ENCODE assay signal across 9 mouse cellular contexts in the genomic region with DNA sequence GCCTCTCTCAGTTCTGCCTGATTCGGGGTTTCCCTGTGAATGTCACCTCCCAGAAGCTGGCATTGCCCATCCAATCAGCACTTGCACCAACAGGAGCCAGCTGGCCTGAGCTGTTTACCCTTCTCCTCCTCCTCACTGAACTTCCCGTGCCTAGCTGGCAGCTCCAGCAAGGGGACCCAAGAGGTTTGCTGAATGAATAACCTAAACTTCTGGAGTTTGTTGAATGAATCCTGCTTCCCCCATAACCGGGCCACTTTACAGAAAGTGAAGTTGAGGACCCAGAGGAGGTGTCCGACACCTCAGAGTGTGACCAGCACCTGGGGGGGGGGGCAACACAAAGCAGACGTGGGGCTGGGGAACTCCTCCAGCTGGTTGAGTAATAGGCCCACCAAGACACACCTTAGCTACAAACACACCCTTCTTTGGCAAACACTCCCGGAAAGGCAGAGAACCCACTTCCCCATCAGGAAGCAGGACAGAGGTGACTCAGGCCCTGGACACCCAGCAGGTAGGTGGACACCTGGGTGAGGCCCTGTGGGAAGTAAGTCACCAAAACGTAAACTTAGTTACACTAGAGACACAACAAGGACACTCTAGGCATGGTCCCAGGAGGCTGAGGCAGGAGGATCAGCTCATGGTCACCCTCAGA. TPM values are rescaled to one million over a fixed set of nuclear protein-coding genes. Genes with fewer than 3 reads are reported as not detected.
DNase-seq lines count a peak whose midpoint lies in the region; ATAC-seq and TF ChIP-seq lines count a peak whose summit lies in the region.
"Had no signal": no experiment of that assay in that cellular context is flagged by ENCODE, and none has a peak within 500 bp of the region (broad histone marks: within the 10 kb centered on the region; RNA-seq: fewer than 3 reads in every experiment).

No protein-coding gene starts in this region.

- H3K27ac ChIP-seq in heart, embryonic 12.5 days (ENCODE audit: poor library complexity, severe bottlenecking), result no peak overlapping the region
- peak overlapping the region; percentile 69 for H3K27ac ChIP-seq in MEL (ENCODE audit: control insufficient read depth, low read depth, low read length)
- no peak overlapping the region for H3K27ac ChIP-seq in forebrain, embryonic 15.5 days (replicated peaks)
- H3K27ac ChIP-seq in lung, embryonic 16.5 days (ENCODE audit: low read length), result no peak overlapping the region

- H3K36me3 ChIP-seq in heart, embryonic 12.5 days, result peaks cover 29% of the 10 kb centered on the region
- H3K36me3 ChIP-seq in MEL (ENCODE audit: control insufficient read depth in 1 of 2, insufficient read depth in 2 of 2, low read length in 2 of 2), result peaks cover 0 to 7% of the 10 kb centered on the region in 2 experiments; a peak in 2 of 4 replicates
- peaks cover 16% of the 10 kb centered on the region for H3K36me3 ChIP-seq in forebrain, embryonic 15.5 days
- peaks cover 17% of the 10 kb centered on the region for H3K36me3 ChIP-seq in lung, embryonic 16.5 days (ENCODE audit: control insufficient read depth, insufficient read depth, low read length)

- no peak overlapping the region for H3K4me3 ChIP-seq in heart, embryonic 12.5 days
- peak overlapping the region; percentile 14 to 39 for H3K4me3 ChIP-seq in MEL (ENCODE audit: control insufficient read depth in 1 of 2, insufficient read depth in 1 of 2, low read depth in 2 of 2, low read length in 2 of 2)
- no peak overlapping the region for H3K4me3 ChIP-seq in forebrain, embryonic 15.5 days
- no peak overlapping the region for H3K4me3 ChIP-seq in lung, embryonic 16.5 days (ENCODE audit: low read length)

- TF ChIP-seq RAD21 in MEL (IDR thresholded peaks at IDR 0.05; ENCODE audit: low read depth, low read length), result no peak

- H3K4me1 ChIP-seq in heart, embryonic 12.5 days (replicated peaks), result peaks cover 45% of the 10 kb centered on the region
- H3K4me1 ChIP-seq in MEL (ENCODE audit: control insufficient read depth in 1 of 2, insufficient read depth in 2 of 2, low read length in 2 of 2), result peaks cover 15 to 23% of the 10 kb centered on the region in 2 experiments
- H3K4me1 ChIP-seq in forebrain, embryonic 15.5 days, result peaks cover 35% of the 10 kb centered on the region
- H3K4me1 ChIP-seq in lung, embryonic 16.5 days (replicated peaks; ENCODE audit: control insufficient read depth, insufficient read depth, low read length), result peaks cover 25% of the 10 kb centered on the region

- WGBS in heart, embryonic 12.5 days, result 64% methylated on average over 7 of the region's 7 CpGs
- WGBS in forebrain, embryonic 15.5 days, result 66% methylated on average over 7 of the region's 7 CpGs
- 54% methylated on average over 6 of the region's 7 CpGs for WGBS in lung, embryonic 16.5 days

- H3K9ac ChIP-seq in heart, embryonic 12.5 days, result peak overlapping the region; percentile 30
- H3K9ac ChIP-seq in MEL (ENCODE audit: control insufficient read depth, low read depth, low read length, poor library complexity, severe bottlenecking), result peak overlapping the region; percentile 24
- H3K9ac ChIP-seq in forebrain, embryonic 15.5 days (replicated peaks), result 0 out of 2 replicates have a peak overlapping the region, but pooled peaks have one; percentile 15
- peak overlapping the region; percentile 32 for H3K9ac ChIP-seq in lung, embryonic 16.5 days (ENCODE audit: low read length)

- no peak for ATAC-seq in heart, embryonic 12.5 days (ENCODE audit: insufficient number of reproducible peaks, low FRiP score)
- ATAC-seq in forebrain, embryonic 15.5 days (replicated peaks), result no peak
- ATAC-seq in lung, embryonic 16.5 days (ENCODE audit: low read depth), result no peak
- ATAC-seq in inflammation-experienced regulatory T-cells, adult 6 months, result no peak

- H3K27me3 ChIP-seq in heart, embryonic 12.5 days (replicated peaks), result peaks cover 29% of the 10 kb centered on the region
- H3K27me3 ChIP-seq in MEL (ENCODE audit: control insufficient read depth in 1 of 2, insufficient read depth in 2 of 2, low read length in 2 of 2), result no peaks in the 10 kb centered on the region
- peaks cover 28% of the 10 kb centered on the region for H3K27me3 ChIP-seq in forebrain, embryonic 15.5 days
- H3K27me3 ChIP-seq in lung, embryonic 16.5 days (ENCODE audit: control insufficient read depth, insufficient read depth, low read depth, low read length), result peaks cover 26% of the 10 kb centered on the region

- no peaks in the 10 kb centered on the region for H3K9me3 ChIP-seq in heart, embryonic 12.5 days (replicated peaks)
- no peaks in the 10 kb centered on the region for H3K9me3 ChIP-seq in MEL (replicated peaks; ENCODE audit: insufficient read depth, low read length)
- H3K9me3 ChIP-seq in forebrain, embryonic 15.5 days, result no peaks in the 10 kb centered on the region
- no peaks in the 10 kb centered on the region for H3K9me3 ChIP-seq in lung, embryonic 16.5 days (ENCODE audit: control insufficient read depth, low read length)

- no peak for DNase-seq in heart, postnatal 4 days
- peak; percentile 33 for DNase-seq in MEL (ENCODE audit: low read depth, low spot score)
- no peak for DNase-seq in right cerebral cortex, postnatal 10 days (ENCODE audit: low spot score in 2 of 2)
- DNase-seq in left cerebral cortex, adult 8-10 months (ENCODE audit: low spot score in 2 of 2), result no peak
- DNase-seq: thymus, postnatal 25 days had no signal

- no peak for TF ChIP-seq POLR2A in MEL (IDR thresholded peaks at IDR 0.05; ENCODE audit: control insufficient read depth in 1 of 2, insufficient read depth in 1 of 2, low read depth in 1 of 2, low read length in 2 of 2, poor library complexity in 1 of 2)

- peak in 1 of 2 experiments; percentile 25; a peak in 1 of 4 replicates for TF ChIP-seq EP300 in MEL (IDR thresholded peaks at IDR 0.05; ENCODE audit: low read depth in 1 of 2, low read length in 2 of 2)

- H3K4me2 ChIP-seq in heart, embryonic 12.5 days, result peak overlapping the region; percentile 97
- peak overlapping the region; percentile 6; the same call in 1 of the 2 replicates for H3K4me2 ChIP-seq in forebrain, embryonic 15.5 days (replicated peaks)
- 0 out of 2 replicates have a peak overlapping the region, but pooled peaks have one; percentile 81 for H3K4me2 ChIP-seq in lung, embryonic 16.5 days (ENCODE audit: low read depth, low read length)

- no peak for TF ChIP-seq CTCF in MEL (IDR thresholded peaks at IDR 0.05 in 2 of 3, conservative IDR thresholded peaks at IDR 0.05 in 1 of 3; ENCODE audit: control insufficient read depth in 1 of 3, insufficient read depth in 1 of 3, low read depth in 2 of 3, low read length in 3 of 3, poor library complexity in 1 of 3, severe bottlenecking in 1 of 3)

- peaks cover 21% of the 10 kb centered on the region for H3K79me2 ChIP-seq in MEL (ENCODE audit: control insufficient read depth, insufficient read depth, low read length, poor library complexity)

RNA-seq across cellular contexts. Expression of a gene that starts 1.7 kb away (rescaled TPM):
- 0.45 and 0.55 TPM in 2 replicates for polyA plus RNA-seq in heart, embryonic 12.5 days (2016; fragmentation: Nextera tagmentation; extraction: Ambion mirVana)
- under 1 TPM; 0.25 to 0.33 TPM for total RNA-seq in heart, postnatal 4 days (2021)
- total RNA-seq in MEL (2012; rRNA removed), result 9.1 and 10.8 TPM in 2 replicates
- 10 to 100 TPM in 1 of 2 experiments, not detected in 1; 23.5 TPM for polyA plus RNA-seq in MEL (2012; ENCODE audit: insufficient read depth in 1 of 2, insufficient read length in 2 of 2, low read depth in 1 of 2, low replicate concordance in 2 of 2, missing spikeins in 1 of 2)
- 2.2 and 2.7 TPM in 2 replicates for polyA plus RNA-seq in forebrain, embryonic 15.5 days (2015; fragmentation: Nextera tagmentation; extraction: Ambion mirVana)
- polyA plus RNA-seq in lung, embryonic 16.5 days (2015; fragmentation: Nextera tagmentation; extraction: Ambion mirVana), result 1.0 and 1.1 TPM in 2 replicates
- polyA plus RNA-seq in inflammation-experienced regulatory T-cells, adult 6 months (2017; shearing (Covaris generic)), result not detected
- total RNA-seq in left cerebral cortex, adult 8-10 months (2022), result 1 to 10 TPM; 5.8 to 8.3 (median 6.4) TPM

RNA-seq across cellular contexts. Expression of a gene that starts 4.4 kb away (rescaled TPM):
- polyA plus RNA-seq in heart, embryonic 12.5 days (2016; fragmentation: Nextera tagmentation; extraction: Ambion mirVana), result 16.8 and 19.3 TPM in 2 replicates
- not detected for total RNA-seq in heart, postnatal 4 days (2021)
- 5.2 and 10.2 TPM in 2 replicates for total RNA-seq in MEL (2012; rRNA removed)
- polyA plus RNA-seq in MEL (2012; ENCODE audit: insufficient read depth in 1 of 2, insufficient read length in 2 of 2, low read depth in 1 of 2, low replicate concordance in 2 of 2, missing spikeins in 1 of 2), result 1 to 10 TPM in 1 of 2 experiments, not detected in 1; 4.5 TPM
- 10.4 and 21.1 TPM in 2 replicates for polyA plus RNA-seq in forebrain, embryonic 15.5 days (2015; fragmentation: Nextera tagmentation; extraction: Ambion mirVana)
- polyA plus RNA-seq in lung, embryonic 16.5 days (2015; fragmentation: Nextera tagmentation; extraction: Ambion mirVana), result 12.8 TPM in 1 of 2 replicates, not detected in the other
- 1 to 10 TPM in 1 of 3 experiments, not detected in 2; 5.5 TPM for polyA plus RNA-seq in inflammation-experienced regulatory T-cells, adult 6 months (2017; shearing (Covaris generic))
- total RNA-seq in left cerebral cortex, adult 8-10 months (2022), result not detected

RNA-seq across cellular contexts. Expression of a gene that starts 5.9 kb away (rescaled TPM):
- polyA plus RNA-seq in heart, embryonic 12.5 days (2016; fragmentation: Nextera tagmentation; extraction: Ambion mirVana), result 92.8 and 97.3 TPM in 2 replicates
- total RNA-seq in heart, postnatal 4 days (2021), result 100 to 1,000 TPM in 1 of 2 experiments, 10 to 100 TPM in 1; 91.0 to 100 TPM
- 22.7 and 29.1 TPM in 2 replicates for total RNA-seq in MEL (2012; rRNA removed)
- 100 to 1,000 TPM in 1 of 2 experiments, not detected in 1; 105 TPM for polyA plus RNA-seq in MEL (2012; ENCODE audit: insufficient read depth in 1 of 2, insufficient read length in 2 of 2, low read depth in 1 of 2, low replicate concordance in 2 of 2, missing spikeins in 1 of 2)
- polyA plus RNA-seq in forebrain, embryonic 15.5 days (2015; fragmentation: Nextera tagmentation; extraction: Ambion mirVana), result 272 and 277 TPM in 2 replicates
- polyA plus RNA-seq in lung, embryonic 16.5 days (2015; fragmentation: Nextera tagmentation; extraction: Ambion mirVana), result 151 and 155 TPM in 2 replicates
- polyA plus RNA-seq in inflammation-experienced regulatory T-cells, adult 6 months (2017; shearing (Covaris generic)), result 100 to 1,000 TPM in 1 of 3 experiments, 10 to 100 TPM in 2; 96.5 to 106 (median 96.9) TPM
- 100 to 1,000 TPM; 312 to 357 (median 346) TPM for total RNA-seq in left cerebral cortex, adult 8-10 months (2022)

RNA-seq across cellular contexts. Expression of a gene that starts 6.3 kb away (rescaled TPM):
- 48.3 and 50.1 TPM in 2 replicates for polyA plus RNA-seq in heart, embryonic 12.5 days (2016; fragmentation: Nextera tagmentation; extraction: Ambion mirVana)
- total RNA-seq in heart, postnatal 4 days (2021), result 10 to 100 TPM; 67.1 to 68.2 TPM
- 16.6 and 17.3 TPM in 2 replicates for total RNA-seq in MEL (2012; rRNA removed)
- polyA plus RNA-seq in MEL (2012; ENCODE audit: insufficient read depth in 1 of 2, insufficient read length in 2 of 2, low read depth in 1 of 2, low replicate concordance in 2 of 2, missing spikeins in 1 of 2), result 10 to 100 TPM in 1 of 2 experiments, not detected in 1; 41.2 TPM
- polyA plus RNA-seq in forebrain, embryonic 15.5 days (2015; fragmentation: Nextera tagmentation; extraction: Ambion mirVana), result 53.2 and 56.6 TPM in 2 replicates
- 48.3 and 51.2 TPM in 2 replicates for polyA plus RNA-seq in lung, embryonic 16.5 days (2015; fragmentation: Nextera tagmentation; extraction: Ambion mirVana)
- polyA plus RNA-seq in inflammation-experienced regulatory T-cells, adult 6 months (2017; shearing (Covaris generic)), result 1 to 10 TPM; 5.7 to 7.9 (median 7.1) TPM
- total RNA-seq in left cerebral cortex, adult 8-10 months (2022), result 10 to 100 TPM; 51.9 to 68.0 (median 61.4) TPM

RNA-seq across cellular contexts. Expression of a gene that starts 11.8 kb away (rescaled TPM):
- 6.3 and 8.3 TPM in 2 replicates for polyA plus RNA-seq in heart, embryonic 12.5 days (2016; fragmentation: Nextera tagmentation; extraction: Ambion mirVana)
- total RNA-seq in heart, postnatal 4 days (2021), result 1 to 10 TPM; 4.2 to 4.3 TPM
- total RNA-seq in MEL (2012; rRNA removed), result 11.8 and 12.5 TPM in 2 replicates
- 10 to 100 TPM in 1 of 2 experiments, not detected in 1; 17.2 TPM for polyA plus RNA-seq in MEL (2012; ENCODE audit: insufficient read depth in 1 of 2, insufficient read length in 2 of 2, low read depth in 1 of 2, low replicate concordance in 2 of 2, missing spikeins in 1 of 2)
- 2.7 and 3.1 TPM in 2 replicates for polyA plus RNA-seq in forebrain, embryonic 15.5 days (2015; fragmentation: Nextera tagmentation; extraction: Ambion mirVana)
- polyA plus RNA-seq in lung, embryonic 16.5 days (2015; fragmentation: Nextera tagmentation; extraction: Ambion mirVana), result 4.1 and 4.8 TPM in 2 replicates
- 1 to 10 TPM; 2.1 to 3.5 (median 2.4) TPM for polyA plus RNA-seq in inflammation-experienced regulatory T-cells, adult 6 months (2017; shearing (Covaris generic))
- total RNA-seq in left cerebral cortex, adult 8-10 months (2022), result 1 to 10 TPM; 5.0 to 7.8 (median 7.5) TPM

Comparison
In these comparisons a context has a peak if more than half of its experiments do, and no peak if none do; other contexts are left out.
1. H3K4me2 ChIP-seq: peak in every context shown above with its lines; median percentile 97 in heart, embryonic 12.5 days; 81 in lung, embryonic 16.5 days; 6 in forebrain, embryonic 15.5 days.
2. H3K4me3 ChIP-seq: peak in MEL (2 of 2); none in heart, embryonic 12.5 days (single experiment), forebrain, embryonic 15.5 days (single experiment) and lung, embryonic 16.5 days (single experiment).
3. Peak in every context shown above with its lines, with median percentiles within 50 percentile points of each other: H3K9ac ChIP-seq.